Mouse (Mus musculus): ENCODE measurements around the gene Arhgef12.

The Arhgef12 gene

GRCm38 (mm10) chr9:42920190-42920589 is 186.8 kb downstream of the Arhgef12 start:
- no peak for DNase-seq (ENCODE audit: low spot score)

- DNase-seq (ENCODE audit: low spot score): no peak
These were observed 189.1 kb downstream of the Arhgef12 start for GRCm38 (mm10) chr9:42917911-42918310.
